Mouse (Mus musculus): Measurements from ENCODE around the gene Fes.

DNA sequence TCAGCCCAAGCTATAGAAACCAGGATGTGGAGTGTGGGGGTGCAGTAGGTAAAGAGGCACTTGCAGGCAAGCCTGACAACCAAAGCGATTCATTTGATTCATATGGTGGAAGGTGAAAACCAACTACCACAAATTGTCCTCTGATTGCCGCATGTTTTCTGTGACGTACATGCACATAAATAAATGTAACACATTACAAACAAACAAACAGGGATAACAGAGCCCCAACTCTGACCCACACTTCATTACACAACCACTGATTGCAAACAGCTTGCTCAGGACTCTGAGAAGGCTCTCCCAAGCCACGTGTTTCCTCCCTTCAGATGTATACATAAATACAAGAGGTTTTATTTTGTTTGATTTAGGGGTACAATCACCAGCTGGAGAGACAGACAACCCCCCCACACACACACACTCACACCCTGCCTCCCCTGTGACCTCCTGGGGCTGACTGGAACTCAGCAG lies 17.7 kb downstream of the Fes start:
- TF ChIP-seq CTCF (IDR thresholded peaks at IDR 0.05; ENCODE audit: insufficient read depth, low read depth, low read length) (no peak), POLR2A (IDR thresholded peaks at IDR 0.05; ENCODE audit: insufficient read depth, low read depth, low read length) (no peak)
